Mouse (Mus musculus) spleen, adult 2 months (tissue): ENCODE data around the gene Chchd4.

Experiments
- CTCF ChIP-seq: fragments of 200-500 bp; IDR thresholded peaks from 2 replicates; pipeline ENCODE4 v1.5.1; 2011; ENCODE audit warnings: mild to moderate bottlenecking, inconsistent platforms; ENCODE audit not compliant: insufficient read depth, insufficient read length, insufficient replicate concordance; ENCODE audit errors: extremely low read depth
- POLR2A ChIP-seq: fragments of 200-500 bp; IDR thresholded peaks from 2 replicates; pipeline ENCODE4 v1.6.1; 2011; ENCODE audit warnings: low read depth, low read length, inconsistent platforms

- TF ChIP-seq CTCF (no peak), POLR2A (no peak)
Measured at GRCm38 (mm10) chr6:91449472-91450225, 23.7 kb downstream of the Chchd4 start.
